8 mouse cellular contexts compared by ENCODE assay signal in the genomic region with DNA sequence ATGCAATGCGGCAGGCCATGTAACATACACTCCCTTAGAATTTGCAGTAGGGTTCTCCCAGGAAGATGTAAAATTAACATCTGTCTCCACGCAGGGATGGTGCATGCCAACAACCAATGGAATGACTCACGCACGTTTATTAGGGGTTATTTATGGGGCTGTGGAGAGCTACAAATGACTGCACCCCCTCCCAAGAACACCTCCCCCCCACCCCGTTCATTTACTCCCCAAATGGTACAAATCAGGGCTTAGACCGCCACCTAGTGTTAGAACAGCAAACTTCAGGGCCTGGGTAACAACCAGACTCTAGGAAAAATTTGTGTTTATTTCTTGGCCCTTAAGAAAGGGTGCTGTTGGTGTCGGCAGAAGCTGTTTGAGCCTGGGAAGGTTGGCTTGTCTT. TPM values are rescaled to one million over a fixed set of nuclear protein-coding genes. Genes with fewer than 3 reads are reported as not detected.
DNase-seq lines count a peak whose midpoint lies in the region; ATAC-seq lines count a peak whose summit lies in the region.

No protein-coding gene starts in this region.

- DNase-seq in heart, adult 11 months, result peak; percentile 90
- no peak for DNase-seq in heart, embryonic 10.5 days (ENCODE audit: low spot score)
- peak; percentile 77 for DNase-seq in A20 (ENCODE audit: low read depth, low spot score)
- peak; percentile 42 for DNase-seq in adrenal gland, postnatal 25 days
- DNase-seq in kidney, postnatal 4 days, result peak; percentile 74 to 78
- DNase-seq in naive thymus-derived CD4-positive, alpha-beta T cell, adult 2 months (ENCODE audit: low read depth), result peak; percentile 85
- DNase-seq in thymus, postnatal 4 days, result peak; percentile 75

- peaks cover 7% of the 10 kb centered on the region for H3K4me1 ChIP-seq in heart, embryonic 10.5 days
- H3K4me1 ChIP-seq in forebrain, embryonic 15.5 days, result peaks cover 18% of the 10 kb centered on the region

- H3K4me3 ChIP-seq in heart, embryonic 10.5 days, result no peak overlapping the region
- no peak overlapping the region for H3K4me3 ChIP-seq in forebrain, embryonic 15.5 days

- ATAC-seq in forebrain, embryonic 15.5 days (replicated peaks), result no peak; the same call in 1 of the 2 replicates

- no peaks in the 10 kb centered on the region for H3K27me3 ChIP-seq in heart, embryonic 10.5 days (ENCODE audit: insufficient read depth, poor library complexity, severe bottlenecking)
- H3K27me3 ChIP-seq in forebrain, embryonic 15.5 days, result no peaks in the 10 kb centered on the region

- H3K9me3 ChIP-seq in heart, embryonic 10.5 days, result no peaks in the 10 kb centered on the region
- H3K9me3 ChIP-seq in forebrain, embryonic 15.5 days, result no peaks in the 10 kb centered on the region

- H3K4me2 ChIP-seq in forebrain, embryonic 15.5 days (replicated peaks), result peak overlapping the region; percentile 16; the same call in 1 of the 2 replicates

- H3K36me3 ChIP-seq in heart, embryonic 10.5 days, result no peaks in the 10 kb centered on the region
- no peaks in the 10 kb centered on the region for H3K36me3 ChIP-seq in forebrain, embryonic 15.5 days

- H3K27ac ChIP-seq in heart, embryonic 10.5 days, result no peak overlapping the region
- H3K27ac ChIP-seq in forebrain, embryonic 15.5 days (replicated peaks), result peak overlapping the region; percentile 31; the same call in 1 of the 2 replicates

- H3K9ac ChIP-seq in forebrain, embryonic 15.5 days (replicated peaks), result no peak overlapping the region

- 28% methylated on average over 7 of the region's 7 CpGs for WGBS in heart, embryonic 10.5 days
- WGBS in forebrain, embryonic 15.5 days, result 23% methylated on average over 7 of the region's 7 CpGs

RNA-seq across cellular contexts. Expression of a gene that starts 3.7 kb away (rescaled TPM):
- polyA plus RNA-seq in heart, embryonic 10.5 days (2016; fragmentation: Nextera tagmentation; extraction: Ambion mirVana), result 47.2 and 53.0 TPM in 2 replicates
- total RNA-seq in adrenal gland, postnatal 25 days (2021), result 32.0 and 35.2 TPM in 2 replicates
- 28.9 and 30.0 TPM in 2 replicates for polyA plus RNA-seq in forebrain, embryonic 15.5 days (2015; fragmentation: Nextera tagmentation; extraction: Ambion mirVana)

RNA-seq across cellular contexts. Expression of a gene that starts 3.7 kb away (rescaled TPM):
- polyA plus RNA-seq in heart, embryonic 10.5 days (2016; fragmentation: Nextera tagmentation; extraction: Ambion mirVana), result 24.5 and 29.7 TPM in 2 replicates
- 66.6 and 69.4 TPM in 2 replicates for total RNA-seq in adrenal gland, postnatal 25 days (2021)
- polyA plus RNA-seq in forebrain, embryonic 15.5 days (2015; fragmentation: Nextera tagmentation; extraction: Ambion mirVana), result 24.3 and 25.7 TPM in 2 replicates

RNA-seq across cellular contexts. Expression of a gene that starts 29.5 kb away (rescaled TPM):
- polyA plus RNA-seq in heart, embryonic 10.5 days (2016; fragmentation: Nextera tagmentation; extraction: Ambion mirVana), result 0.34 TPM in 1 of 2 replicates, not detected in the other
- not detected in 2 replicates for total RNA-seq in adrenal gland, postnatal 25 days (2021)
- polyA plus RNA-seq in forebrain, embryonic 15.5 days (2015; fragmentation: Nextera tagmentation; extraction: Ambion mirVana), result not detected in 2 replicates

RNA-seq across cellular contexts. Expression of a gene that starts 54.6 kb away (rescaled TPM):
- not detected in 2 replicates for polyA plus RNA-seq in heart, embryonic 10.5 days (2016; fragmentation: Nextera tagmentation; extraction: Ambion mirVana)
- not detected in 2 replicates for total RNA-seq in adrenal gland, postnatal 25 days (2021)
- polyA plus RNA-seq in forebrain, embryonic 15.5 days (2015; fragmentation: Nextera tagmentation; extraction: Ambion mirVana), result not detected in 2 replicates
